Mouse (Mus musculus) NIH3T3 (cell line): ENCODE measurements around the gene Gm40460.
"Not testable (repeated sequence)": the region's sequence is repeated elsewhere in the genome, so short reads cannot be mapped to it uniquely, and the experiment has no call there.

Source experiments
- DNase-seq: peaks from one replicate; pipeline ENCODE4 v3.0.0-alpha.2; 2012; ENCODE audit warnings: low read depth

Gm40460 gene

GRCm38 (mm10) chr7:142240978-142241377 lies at the start of gene Gm40460:
Gm40460 (minus strand) TSS chr7:142241078.
- DNase-seq: no peak

DNA sequence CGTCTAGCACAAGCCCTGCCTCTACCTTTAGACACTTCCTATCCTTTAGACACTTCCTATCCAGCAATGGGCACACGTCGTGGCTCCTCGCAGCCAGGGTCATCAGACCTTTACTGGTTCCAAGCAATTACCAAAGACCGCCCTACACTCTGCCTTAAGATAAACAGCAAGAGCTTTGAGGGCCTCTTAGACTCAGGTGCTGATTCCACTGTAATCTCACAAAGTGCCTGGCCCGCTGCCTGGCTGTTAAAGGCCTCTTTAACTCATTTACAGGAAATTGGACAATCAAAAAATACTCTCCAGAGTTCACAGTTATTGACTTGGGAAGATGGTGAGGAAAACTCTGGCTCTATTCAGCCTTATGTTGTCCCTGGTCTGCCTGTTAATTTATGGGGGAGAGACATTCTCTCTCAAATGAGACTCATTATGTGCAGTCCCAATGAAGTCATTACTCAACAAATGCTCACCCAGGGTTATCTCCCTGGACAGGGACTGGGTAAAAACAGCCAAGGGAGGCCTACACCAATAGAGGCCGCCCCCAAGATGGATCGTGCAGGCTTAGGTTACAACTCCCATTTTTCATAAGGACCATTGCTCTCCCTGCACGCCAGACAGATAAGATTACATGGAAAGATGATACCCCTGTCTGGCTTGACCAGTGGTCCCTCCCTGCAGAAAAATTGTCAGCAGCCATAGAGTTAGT lies 45.2 kb upstream of the Gm40460 start:
- not testable (repeated sequence) for DNase-seq

- DNase-seq: peak; percentile 35
Measured at GRCm38 (mm10) chr7:142285130-142285835, 44.4 kb upstream of the Gm40460 start.

DNA sequence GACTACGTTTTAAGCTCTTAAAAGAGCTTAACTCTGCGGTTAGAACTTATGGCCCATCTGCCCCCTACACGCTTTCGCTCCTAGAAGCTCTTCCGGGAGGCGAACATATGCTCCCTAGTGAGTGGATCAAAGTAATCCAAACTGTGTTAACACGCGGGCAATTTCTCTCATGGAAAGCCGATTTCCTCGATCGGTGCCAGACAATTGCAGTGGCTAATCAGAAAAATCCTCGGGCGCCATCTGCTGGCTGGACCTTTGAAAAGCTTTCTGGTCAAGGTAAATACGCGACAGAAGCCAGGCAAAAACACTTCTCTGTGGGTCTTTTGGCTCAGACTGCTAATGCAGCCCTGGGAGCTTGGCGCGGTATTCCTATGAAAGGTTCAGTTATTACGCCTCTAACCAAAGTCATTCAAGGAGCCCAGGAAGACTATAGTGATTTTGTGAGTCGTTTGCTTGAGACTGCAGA lies 43.8 kb upstream of the Gm40460 start:
- peak; percentile 93 for DNase-seq

- DNase-seq: peak; percentile 68
Measured at GRCm38 (mm10) chr7:142284023-142284591, 43.2 kb upstream of the Gm40460 start.

DNA sequence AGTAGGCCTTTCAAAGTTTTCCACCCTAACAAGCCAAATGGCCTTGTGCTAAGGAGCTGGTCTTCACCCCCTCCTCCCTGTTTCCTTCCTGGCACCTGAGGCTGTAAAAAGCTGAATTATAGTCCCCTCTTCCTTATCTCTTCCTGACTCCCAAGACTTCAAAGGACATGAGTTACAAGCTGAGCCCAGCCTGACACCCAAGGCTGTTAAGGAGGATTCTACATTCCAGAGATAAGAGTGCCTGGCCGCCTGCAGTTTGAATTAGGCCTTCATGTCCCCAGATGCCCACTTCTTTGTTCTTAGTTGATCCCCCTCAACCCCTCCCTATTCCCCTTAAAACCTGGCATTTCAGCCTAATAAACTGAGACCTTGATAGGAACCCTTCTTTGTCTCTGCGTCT lies 42.0 kb upstream of the Gm40460 start:
- DNase-seq: not testable (repeated sequence)

- peak; percentile 2 for DNase-seq
Measured at GRCm38 (mm10) chr7:142279291-142279690, 38.4 kb upstream of the Gm40460 start.

DNA sequence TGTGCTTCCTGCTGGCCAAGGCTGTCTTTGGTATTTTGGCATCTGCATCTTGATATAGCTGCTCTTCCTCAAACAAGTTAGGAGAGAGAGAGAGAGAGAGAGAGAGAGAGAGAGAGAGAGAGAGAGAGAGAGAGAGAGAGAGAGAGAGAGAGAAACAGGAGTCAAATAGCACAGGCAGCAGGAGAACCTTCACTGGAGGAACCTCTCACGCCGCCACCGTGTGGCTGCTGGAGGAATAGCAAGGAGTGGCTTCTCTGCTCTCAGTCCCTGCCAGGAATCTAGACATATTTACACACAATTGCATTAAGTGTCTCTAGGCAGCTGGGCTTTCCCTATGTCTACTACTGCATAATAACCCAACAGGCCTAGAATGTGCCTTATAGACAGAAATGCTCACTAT lies 37.3 kb upstream of the Gm40460 start:
- DNase-seq: peak; percentile 77

DNA sequence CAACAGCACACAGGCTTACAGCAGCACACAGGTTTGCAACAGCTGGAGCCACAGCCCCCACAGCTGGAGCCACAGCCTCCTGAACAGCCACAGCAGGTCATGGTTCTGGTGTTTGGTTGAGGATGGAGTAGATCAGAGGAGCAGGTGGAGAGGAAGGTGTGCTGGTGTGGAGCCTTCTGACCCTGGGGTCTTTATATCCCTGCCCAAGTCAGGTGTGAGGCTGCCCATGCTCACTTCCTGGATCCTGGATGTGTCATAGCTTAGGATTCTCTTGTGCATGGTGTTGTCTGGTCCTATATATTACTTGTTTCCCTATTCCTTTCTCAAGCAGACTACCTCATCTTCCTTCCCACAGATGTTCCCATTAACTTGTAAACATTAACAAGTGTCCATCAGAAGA lies 33.4 kb upstream of the Gm40460 start, which contains the start of gene Gm4559:
TSS of gene Gm4559 (minus strand) at position 101 of the 400 bp plus-strand sequence.
- not testable (repeated sequence) for DNase-seq

- not testable (repeated sequence) for DNase-seq
Measured at GRCm38 (mm10) chr7:142258254-142258653, 17.4 kb upstream of the Gm40460 start, which contains the start of gene Gm2431. Gm2431 (minus strand) TSS chr7:142258354.

- peak; percentile 56 for DNase-seq
Measured at GRCm38 (mm10) chr7:142255517-142255916, 14.6 kb upstream of the Gm40460 start.

DNA sequence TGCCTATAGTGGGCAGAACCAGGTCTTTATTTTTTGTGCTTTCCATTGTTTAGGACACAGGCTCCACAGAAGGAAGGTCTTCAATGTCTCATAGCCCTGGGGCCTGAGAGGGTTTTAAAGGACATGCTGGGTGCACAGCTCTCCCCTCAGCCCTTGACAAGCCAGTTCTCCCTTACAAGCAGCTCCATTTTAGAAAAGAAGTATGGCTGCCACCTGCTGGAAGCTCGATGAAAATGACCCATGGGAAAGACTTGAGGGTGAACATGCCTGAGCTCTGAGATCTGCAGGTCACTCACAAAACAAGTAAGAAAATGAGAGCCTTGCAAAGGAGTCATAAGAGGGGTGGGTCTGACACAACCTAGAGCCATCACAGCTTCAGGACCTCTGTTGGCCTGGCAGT lies 8.9 kb upstream of the Gm40460 start:
- peak; percentile 48 for DNase-seq

- DNase-seq: no peak
Measured at GRCm38 (mm10) chr7:142231540-142231939, 9.3 kb downstream of the Gm40460 start.

- peak; percentile 3 for DNase-seq
Measured at GRCm38 (mm10) chr7:142229871-142230270, 11.0 kb downstream of the Gm40460 start, which contains the start of gene Krtap5-5. Krtap5-5 (minus strand) TSS chr7:142229971.

GRCm38 (mm10) chr7:142224518-142224917 lies 16.4 kb downstream of the Gm40460 start:
- DNase-seq: no peak

DNA sequence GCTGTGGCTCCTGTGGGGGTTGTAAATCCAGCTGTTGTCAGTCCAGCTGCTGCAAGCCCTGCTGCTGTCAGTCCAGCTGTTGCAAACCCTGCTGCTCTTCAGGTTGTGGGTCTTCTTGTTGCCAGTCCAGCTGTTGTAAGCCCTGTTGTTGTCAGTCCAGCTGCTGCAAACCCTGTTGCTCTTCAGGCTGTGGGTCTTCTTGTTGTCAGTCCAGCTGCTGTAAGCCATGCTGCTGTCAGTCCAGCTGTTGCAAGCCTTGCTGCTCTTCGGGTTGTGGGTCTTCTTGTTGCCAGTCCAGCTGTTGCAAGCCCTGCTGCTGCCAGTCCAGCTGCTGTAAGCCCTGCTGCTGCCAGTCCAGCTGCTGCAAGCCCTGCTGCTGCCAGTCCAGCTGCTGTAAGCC lies 28.7 kb downstream of the Gm40460 start:
- not testable (repeated sequence) for DNase-seq

GRCm38 (mm10) chr7:142211559-142211958 lies 29.3 kb downstream of the Gm40460 start, which contains the start of gene Gm7579:
Gm7579 (plus strand) TSS chr7:142211859.
- no peak for DNase-seq

- DNase-seq: not testable (repeated sequence)
Measured at GRCm38 (mm10) chr7:142206891-142207290, 34.0 kb downstream of the Gm40460 start.

DNA sequence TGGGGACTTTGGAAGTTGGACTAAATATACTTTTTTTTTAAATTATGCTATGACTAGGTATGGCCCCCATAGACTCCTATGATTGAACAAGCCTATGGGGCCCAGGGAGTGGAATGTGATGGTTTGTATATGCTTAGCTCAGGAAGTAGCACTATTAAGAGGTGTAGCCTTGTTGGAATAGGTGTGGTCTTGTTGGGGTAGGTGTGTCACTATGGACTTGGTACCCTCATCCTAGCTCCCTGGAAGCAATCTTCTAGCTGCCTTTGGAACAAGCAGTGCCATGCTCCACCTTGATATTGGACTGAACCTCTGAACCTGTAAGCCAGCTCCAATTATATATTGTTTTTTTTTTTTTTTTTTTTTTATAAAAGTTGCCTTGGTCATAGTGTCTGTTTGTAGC lies 35.4 kb downstream of the Gm40460 start:
- no peak for DNase-seq

DNA sequence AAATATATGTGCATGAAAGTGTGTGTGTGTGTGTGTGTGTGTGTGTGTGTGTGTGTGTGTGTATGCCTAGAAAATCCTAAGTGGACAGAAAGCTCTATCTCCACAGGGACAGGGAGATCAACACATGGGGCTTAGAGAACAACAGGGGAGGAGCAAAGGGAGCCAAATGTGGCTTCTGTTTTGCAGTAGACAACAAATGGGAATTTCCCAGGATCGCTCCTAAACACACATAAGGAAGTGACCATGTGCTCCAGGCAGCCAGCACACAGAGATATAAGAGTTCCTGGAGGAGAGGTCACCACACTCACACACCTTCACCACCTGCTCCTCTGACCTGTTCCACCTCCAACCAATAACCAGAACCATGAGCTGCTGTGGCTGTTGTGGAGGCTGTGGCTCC lies 39.8 kb downstream of the Gm40460 start, which contains the start of gene Krtap5-3:
TSS of gene Krtap5-3 (plus strand) at position 301 of the 400 bp plus-strand sequence.
- no peak for DNase-seq

- DNase-seq: peak; percentile 16
Measured at GRCm38 (mm10) chr7:142198748-142199147, 42.1 kb downstream of the Gm40460 start.
